Mouse (Mus musculus) lung, embryonic 16.5 days (tissue): ENCODE results near the gene Tas1r2. TPM values are rescaled to one million over a fixed set of nuclear protein-coding genes. Genes with fewer than 3 reads are reported as not detected.

Experiments used
- ATAC-seq: fragments of 200-750 bp; cut with Nextera tagmentation; 2 replicates; pipeline ENCODE4 v1.8.0; 2017; ENCODE audit warnings: low read depth, mild to moderate bottlenecking, moderate library complexity
- H3K27ac ChIP-seq: fragments of 300-500 bp; sonication (generic); 2 replicates; pipeline ENCODE4 v1.5.1; 2014; ENCODE audit warnings: mild to moderate bottlenecking, control low read depth, low read length
- H3K27me3 ChIP-seq: fragments of 300-500 bp; sonication (generic); 2 replicates; pipeline ENCODE4 v1.6.1; 2014; ENCODE audit warnings: low read depth, low read length, mixed read lengths; ENCODE audit not compliant: control insufficient read depth, insufficient read depth
- H3K36me3 ChIP-seq: fragments of 300-500 bp; sonication (generic); 2 replicates; pipeline ENCODE4 v1.6.1; 2014; ENCODE audit warnings: low read length; ENCODE audit not compliant: control insufficient read depth, insufficient read depth
- H3K4me1 ChIP-seq: fragments of 300-500 bp; sonication (generic); replicated peaks from 2 replicates; pipeline ENCODE4 v1.6.1; 2014; ENCODE audit warnings: low read length, mixed read lengths; ENCODE audit not compliant: control insufficient read depth, insufficient read depth
- H3K4me2 ChIP-seq: fragments of 300-500 bp; sonication (generic); 2 replicates; pipeline ENCODE4 v1.6.1; 2014; ENCODE audit warnings: low read depth, low read length, control low read depth
- H3K4me3 ChIP-seq: fragments of 300-500 bp; sonication (generic); 2 replicates; pipeline ENCODE4 v1.5.1; 2014; ENCODE audit warnings: mild to moderate bottlenecking, low read length, control low read depth
- H3K9ac ChIP-seq: fragments of 300-500 bp; sonication (generic); 2 replicates; pipeline ENCODE4 v1.6.1; 2014; ENCODE audit warnings: low read length, control low read depth
- H3K9me3 ChIP-seq: fragments of 300-500 bp; sonication (generic); 2 replicates; pipeline ENCODE4 v1.6.1; 2016; ENCODE audit warnings: low read length; ENCODE audit not compliant: control insufficient read depth
- WGBS: fragments of 180-500 bp; shearing (Covaris S2); extraction: QIAGEN DNeasy Blood & Tissue Kit; methylation state at CpG from one replicate; pipeline ENCODE4 v1.1.7; 2014; 5-methylcytosine and 5-hydroxymethylcytosine counted together
- polyA plus RNA-seq: library from polyadenylated mRNA; unstranded; fragments of >200 nt; fragmentation: Nextera tagmentation; extraction: Ambion mirVana; gene quantifications from 2 replicates; pipeline ENCODE4 v1.2.1, GENCODE M21; 2015

Gene Tas1r2
- polyA plus RNA-seq, 1 experiment from 2014 or later = not detected

DNA sequence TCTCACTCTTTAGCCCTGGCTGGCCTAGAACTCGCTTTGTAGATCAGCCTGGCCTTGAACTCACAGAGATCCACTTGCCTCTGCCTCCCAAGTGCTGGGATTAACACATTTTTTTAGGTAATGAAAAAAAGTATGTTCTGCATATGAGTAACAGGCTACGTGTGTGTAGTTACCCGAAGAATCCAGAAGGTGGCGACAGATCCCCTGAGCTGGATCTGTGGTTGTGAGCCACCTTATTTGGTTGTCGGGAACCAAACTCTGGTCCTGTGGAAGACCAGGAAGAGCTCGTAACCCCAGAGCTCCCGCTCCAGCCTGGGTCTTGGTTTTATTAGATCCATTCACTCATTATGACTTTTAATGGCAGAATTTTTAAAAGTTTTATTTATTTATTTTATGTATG, 6.4 kb upstream of the Tas1r2 start:
- Histone ChIP-seq H3K36me3 (peaks cover 12% of the 10 kb centered on the region), H3K4me1 (peaks cover 5% of the 10 kb centered on the region), H3K27ac (no peak overlapping the region), H3K4me2 (no peak overlapping the region), H3K27me3 (no peaks in the 10 kb centered on the region; the same call in 1 of the 2 replicates), H3K4me3 (no peak overlapping the region), H3K9ac (no peak overlapping the region), H3K9me3 (no peaks in the 10 kb centered on the region)
- 81% methylated on average over 7 of the region's 7 CpGs for WGBS
- ATAC-seq = no peak

DNA sequence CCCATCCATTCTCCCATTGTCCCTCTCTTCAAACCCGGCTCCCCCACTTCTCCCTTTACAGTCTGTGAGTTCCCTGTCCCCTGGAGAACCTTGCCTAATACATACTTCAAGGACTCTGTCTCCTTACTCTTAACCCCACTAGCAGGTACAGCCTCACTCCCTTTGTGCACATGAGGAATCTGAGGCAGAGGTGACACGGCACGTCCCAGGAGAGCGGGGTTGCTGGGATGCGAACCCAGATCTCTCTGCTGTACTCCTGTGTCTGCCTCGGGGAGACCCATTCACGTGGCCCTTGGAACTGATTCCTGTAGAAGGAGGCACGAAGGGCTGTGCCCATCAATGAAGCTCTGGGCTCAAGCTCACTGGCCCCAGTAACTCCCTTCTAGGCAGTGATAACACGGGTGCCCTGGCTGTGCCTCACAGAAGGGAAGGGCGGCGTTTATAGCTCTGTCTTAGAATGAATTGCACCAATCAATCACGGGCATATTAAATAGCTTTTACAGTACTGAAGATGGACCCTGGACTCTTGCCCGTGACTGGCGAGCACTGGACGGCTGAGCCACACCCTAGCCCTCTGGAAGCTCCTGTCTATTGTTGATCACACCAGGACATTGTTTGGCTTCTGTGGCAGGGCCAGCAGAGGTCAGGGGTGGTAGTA, 3.1 kb upstream of the Tas1r2 start:
- WGBS = 70% methylated on average over 15 of the region's 15 CpGs
- Histone ChIP-seq H3K27ac (peak overlapping the region; percentile 33; the same call in 1 of the 2 replicates), H3K27me3 (no peaks in the 10 kb centered on the region), H3K9ac (no peak overlapping the region), H3K4me2 (no peak overlapping the region), H3K9me3 (no peaks in the 10 kb centered on the region), H3K4me1 (no peaks in the 10 kb centered on the region), H3K4me3 (no peak overlapping the region), H3K36me3 (peaks cover 12% of the 10 kb centered on the region)
- ATAC-seq = 0 out of 2 replicates have a peak, but pooled peaks have one; percentile 50

DNA sequence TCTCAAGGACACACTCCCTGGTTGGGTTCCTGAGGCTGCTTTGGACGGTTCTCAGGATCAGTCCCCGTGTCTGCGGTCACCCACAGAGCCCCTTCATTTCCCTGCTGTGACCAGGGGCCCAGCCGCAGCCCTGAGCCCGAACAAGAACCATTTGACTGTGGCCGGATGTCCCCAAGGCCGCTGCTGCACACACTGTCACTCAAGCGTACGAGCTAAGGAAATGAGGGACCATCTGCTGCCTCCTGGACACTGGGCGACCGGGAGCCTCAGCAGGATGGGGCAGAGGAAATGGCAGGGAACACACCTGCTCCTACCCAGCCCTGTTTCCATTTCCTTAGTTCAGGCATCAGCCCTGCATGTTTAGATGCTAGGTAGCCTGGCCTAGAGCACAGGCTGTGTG, 2.4 kb upstream of the Tas1r2 start:
- H3K9ac ChIP-seq = no peak overlapping the region
- peak; percentile 64; the same call in 1 of the 2 replicates for ATAC-seq
- peak overlapping the region; percentile 33; the same call in 1 of the 2 replicates for H3K27ac ChIP-seq
- 67% methylated on average over 11 of the region's 11 CpGs for WGBS
- H3K4me3 ChIP-seq = no peak overlapping the region
- H3K9me3 ChIP-seq = no peaks in the 10 kb centered on the region
- peaks cover 12% of the 10 kb centered on the region for H3K36me3 ChIP-seq
- H3K4me1 ChIP-seq = no peaks in the 10 kb centered on the region
- no peak overlapping the region for H3K4me2 ChIP-seq
- no peaks in the 10 kb centered on the region for H3K27me3 ChIP-seq

DNA sequence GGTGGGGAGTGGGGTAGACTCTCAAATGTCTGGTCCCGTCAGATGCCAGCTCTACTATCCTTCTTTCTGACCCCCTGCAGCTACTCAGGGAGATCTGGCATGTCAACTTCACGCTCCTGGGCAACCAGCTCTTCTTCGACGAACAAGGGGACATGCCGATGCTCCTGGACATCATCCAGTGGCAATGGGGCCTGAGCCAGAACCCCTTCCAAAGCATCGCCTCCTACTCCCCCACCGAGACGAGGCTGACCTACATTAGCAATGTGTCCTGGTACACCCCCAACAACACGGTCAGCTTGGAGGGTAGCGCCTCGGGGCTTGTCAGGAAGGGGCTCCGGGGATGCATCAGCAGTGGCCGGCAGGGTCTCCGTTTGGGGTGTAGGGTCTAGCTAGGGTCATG, 8.6 kb downstream of the Tas1r2 start:
- ATAC-seq = no peak
- Histone ChIP-seq H3K27me3 (no peaks in the 10 kb centered on the region), H3K9ac (no peak overlapping the region), H3K36me3 (no peaks in the 10 kb centered on the region), H3K4me1 (no peaks in the 10 kb centered on the region), H3K4me3 (no peak overlapping the region), H3K27ac (no peak overlapping the region), H3K4me2 (no peak overlapping the region), H3K9me3 (no peaks in the 10 kb centered on the region)
- WGBS = 77% methylated on average over 14 of the region's 14 CpGs

DNA sequence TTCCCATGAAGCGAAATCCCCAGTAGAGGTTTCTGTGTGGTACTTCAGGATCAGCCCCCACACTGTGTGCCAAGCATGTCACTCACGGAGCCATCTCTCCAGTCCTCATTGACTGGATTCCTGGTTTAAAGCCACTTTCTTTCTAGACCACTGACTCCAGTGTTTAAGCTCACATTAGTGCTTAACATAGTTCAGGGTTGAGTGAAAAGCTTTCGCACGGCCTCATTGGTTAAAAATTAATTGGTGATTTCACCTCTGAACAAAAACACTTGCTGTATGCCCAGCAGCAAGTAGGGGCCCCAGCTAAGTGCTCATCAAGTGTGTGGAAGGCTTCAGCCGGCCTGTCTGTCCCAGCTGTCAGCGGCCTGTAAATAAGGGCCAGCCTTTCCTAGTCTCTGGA, 14.3 kb downstream of the Tas1r2 start:
- Histone ChIP-seq H3K4me2 (no peak overlapping the region), H3K9ac (no peak overlapping the region), H3K27ac (peak overlapping the region; percentile 23; the same call in 1 of the 2 replicates), H3K9me3 (no peaks in the 10 kb centered on the region), H3K36me3 (no peaks in the 10 kb centered on the region), H3K4me3 (no peak overlapping the region), H3K27me3 (no peaks in the 10 kb centered on the region), H3K4me1 (no peaks in the 10 kb centered on the region)
- ATAC-seq = peak; percentile 62; the same call in 1 of the 2 replicates
- 64% methylated on average over 6 of the region's 6 CpGs for WGBS

DNA sequence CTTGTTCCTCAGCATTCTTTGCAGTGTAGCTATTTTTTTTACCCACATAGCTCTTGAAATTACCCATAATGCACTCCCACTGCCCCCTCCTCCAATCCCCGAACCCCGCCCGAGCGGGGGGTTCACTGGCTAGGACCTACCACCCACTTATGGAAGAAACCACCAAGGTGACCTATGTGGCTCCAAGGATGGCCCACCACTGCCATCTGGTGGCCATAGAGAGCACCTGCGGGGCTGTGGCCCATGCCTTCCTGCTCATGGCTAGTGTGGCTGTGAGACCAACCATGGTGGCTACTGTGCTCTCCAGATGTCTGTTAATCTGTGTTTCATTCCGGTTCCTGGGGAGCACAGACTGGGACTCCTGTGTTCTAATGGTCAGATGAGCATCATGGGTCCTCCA, 16.5 kb downstream of the Tas1r2 start:
- ATAC-seq = peak; percentile 64; the same call in 1 of the 2 replicates
- WGBS = 14% methylated on average over 6 of the region's 6 CpGs

DNA sequence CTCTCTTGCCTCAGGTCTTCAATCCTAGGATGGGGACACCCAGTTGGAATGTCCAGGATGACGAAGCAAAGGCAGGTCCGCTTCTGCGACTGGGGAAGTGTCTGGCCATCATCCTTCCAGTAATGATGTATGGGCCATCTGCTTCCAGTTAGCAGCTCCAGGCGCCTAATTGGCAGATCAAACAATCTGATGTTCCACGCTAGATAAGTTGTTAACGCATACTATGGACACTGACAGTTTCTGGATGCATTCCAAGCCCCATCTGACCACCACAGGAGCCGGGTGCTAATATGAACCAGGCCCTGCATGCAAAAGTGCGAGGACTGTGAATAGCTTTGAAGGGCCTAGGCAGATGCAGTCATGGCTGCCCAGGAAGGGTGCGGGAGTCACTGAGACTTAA, 22.4 kb downstream of the Tas1r2 start:
- Histone ChIP-seq H3K36me3 (no peaks in the 10 kb centered on the region), H3K4me3 (no peak overlapping the region), H3K4me2 (no peak overlapping the region), H3K27me3 (no peaks in the 10 kb centered on the region), H3K27ac (no peak overlapping the region), H3K9me3 (0 out of 2 replicates have a peak, but pooled peaks cover 6% of the 10 kb centered on the region), H3K4me1 (no peaks in the 10 kb centered on the region), H3K9ac (no peak overlapping the region)
- 48% methylated on average over 9 of the region's 9 CpGs for WGBS
- ATAC-seq = no peak

More for the DNA sequence above, 16.5 kb downstream of the Tas1r2 start:
- no peaks in the 10 kb centered on the region for H3K36me3 ChIP-seq
- no peaks in the 10 kb centered on the region for H3K27me3 ChIP-seq
- no peak overlapping the region for H3K4me3 ChIP-seq
- no peak overlapping the region for H3K4me2 ChIP-seq
- H3K27ac ChIP-seq = no peak overlapping the region
- no peak overlapping the region for H3K9ac ChIP-seq
- no peaks in the 10 kb centered on the region for H3K4me1 ChIP-seq
- H3K9me3 ChIP-seq = no peaks in the 10 kb centered on the region

DNA sequence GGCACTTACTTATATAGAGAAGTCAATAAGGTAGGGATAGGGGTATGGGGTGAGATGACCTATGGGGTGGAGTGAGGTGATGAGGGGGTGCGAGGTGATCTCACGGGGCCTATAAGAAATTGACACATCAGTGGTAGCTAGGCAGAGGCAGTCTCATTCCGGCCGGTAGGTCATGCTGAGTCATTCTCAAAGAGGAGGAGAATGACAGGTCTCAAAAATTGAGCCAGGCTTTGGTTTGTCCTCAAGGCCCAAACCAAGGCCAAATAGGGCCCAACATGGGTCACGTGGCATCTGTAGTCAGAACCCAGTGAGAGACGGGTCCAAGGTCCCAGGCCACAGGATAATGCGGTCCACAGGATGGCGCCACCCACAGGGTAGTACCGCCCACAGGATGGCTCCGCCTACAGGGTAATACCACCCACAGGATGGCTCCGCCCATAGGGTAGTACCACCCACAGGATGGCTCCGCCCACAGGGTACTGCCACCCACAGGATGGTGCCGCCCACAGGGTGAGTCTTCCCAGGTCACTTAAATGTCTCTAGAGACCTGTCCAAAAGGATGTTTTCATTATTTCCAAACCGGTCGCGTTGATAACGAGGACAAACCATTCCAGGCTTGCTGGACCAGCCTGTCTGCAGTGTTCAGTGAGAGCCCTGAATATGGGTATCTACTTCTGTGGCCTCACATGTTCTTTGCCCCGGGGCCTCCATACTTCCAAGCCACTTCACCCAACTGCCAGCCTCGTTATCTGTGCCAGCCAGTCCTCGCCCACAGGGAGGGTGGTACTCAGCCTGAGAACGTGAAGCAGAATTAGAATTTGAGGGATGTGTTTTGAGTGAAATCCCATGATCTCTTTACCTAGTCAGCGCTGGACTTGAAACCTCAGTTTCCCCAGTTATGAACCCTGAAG, 30.6 kb downstream of the Tas1r2 start:
- peaks cover 11% of the 10 kb centered on the region for H3K9me3 ChIP-seq
- ATAC-seq = no peak
- H3K9ac ChIP-seq = no peak overlapping the region
- no peak overlapping the region for H3K4me3 ChIP-seq
- H3K4me2 ChIP-seq = no peak overlapping the region
- H3K4me1 ChIP-seq = no peaks in the 10 kb centered on the region
- H3K27me3 ChIP-seq = no peaks in the 10 kb centered on the region
- 68% methylated on average over 22 of the region's 22 CpGs for WGBS
- H3K36me3 ChIP-seq = no peaks in the 10 kb centered on the region
- no peak overlapping the region for H3K27ac ChIP-seq

DNA sequence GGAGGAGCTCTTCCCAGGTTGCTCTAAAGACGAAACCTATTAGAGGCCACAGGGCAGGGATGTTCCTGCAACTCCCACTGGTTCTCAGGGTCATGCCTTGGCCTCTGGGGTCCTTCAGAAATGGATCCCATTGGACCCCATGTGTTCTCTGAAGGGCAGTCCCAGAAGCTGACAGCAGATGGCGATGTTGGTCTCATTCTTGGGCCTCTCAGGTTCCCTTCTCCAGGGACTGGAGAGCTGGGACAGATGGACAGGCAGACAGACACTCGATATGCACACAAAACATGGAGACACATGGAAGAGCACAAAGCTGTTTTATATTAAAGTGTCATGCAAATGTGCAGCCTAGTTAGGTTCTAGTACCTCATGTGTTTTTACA, 31.3 kb downstream of the Tas1r2 start:
- no peak for ATAC-seq
- Histone ChIP-seq H3K27ac (no peak overlapping the region), H3K9ac (no peak overlapping the region), H3K27me3 (no peaks in the 10 kb centered on the region), H3K4me1 (no peaks in the 10 kb centered on the region), H3K36me3 (no peaks in the 10 kb centered on the region), H3K9me3 (peaks cover 8% of the 10 kb centered on the region), H3K4me3 (no peak overlapping the region), H3K4me2 (no peak overlapping the region)
- WGBS = 9% methylated on average over 3 of the region's 3 CpGs
